ENCODE assay signal across 8 mouse cellular contexts in the genomic region with DNA sequence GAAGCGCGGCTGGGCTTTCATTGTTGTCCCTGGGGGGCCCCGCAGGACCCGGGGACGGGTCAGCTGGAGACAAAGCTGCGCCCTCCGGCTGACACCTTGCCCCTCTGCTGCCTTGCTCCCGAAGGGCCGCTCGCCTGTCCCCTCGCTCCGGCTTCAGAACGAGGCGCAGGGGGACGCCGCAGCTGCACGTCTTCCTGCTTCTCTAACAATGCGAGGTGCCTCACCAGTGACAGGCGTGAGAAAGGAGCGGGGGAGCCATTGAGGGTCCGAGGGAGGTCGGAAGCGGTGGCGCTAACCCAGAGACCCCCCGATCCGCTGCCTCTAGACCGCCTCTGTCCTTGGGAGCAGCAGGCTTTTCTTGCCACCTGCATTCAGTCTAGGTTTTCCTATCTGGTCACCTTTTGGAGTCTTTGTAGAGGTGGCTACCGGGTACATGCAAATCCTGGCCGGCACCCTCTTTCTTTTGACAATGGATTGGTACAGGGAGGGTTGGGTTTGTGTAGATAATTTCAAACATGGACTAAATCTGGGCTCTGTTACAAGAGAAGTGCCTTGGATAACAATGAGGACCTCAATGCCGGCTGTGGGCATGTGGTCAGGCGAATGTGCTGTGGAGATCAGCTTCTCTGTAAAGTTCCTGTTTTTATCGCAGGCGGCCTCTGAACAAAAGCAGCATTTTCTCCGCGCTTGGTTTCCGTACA. TPM values are rescaled to one million over a fixed set of nuclear protein-coding genes. Genes with fewer than 3 reads are reported as not detected.
DNase-seq lines count a peak whose midpoint lies in the region; ATAC-seq and TF ChIP-seq lines count a peak whose summit lies in the region.

No protein-coding gene starts in this region.

- peak overlapping the region; percentile 94 for H3K27ac ChIP-seq in embryonic facial prominence, embryonic 13.5 days
- peak overlapping the region; percentile 98 for H3K27ac ChIP-seq in heart, embryonic 14.5 days (replicated peaks in 1 of 2; ENCODE audit: control insufficient read depth in 1 of 2, insufficient read depth in 1 of 2, low read depth in 2 of 2, low read length in 2 of 2)
- peak overlapping the region; percentile 97 for H3K27ac ChIP-seq in kidney, postnatal 0 days
- H3K27ac ChIP-seq in liver, embryonic 16.5 days (ENCODE audit: low read length): peak overlapping the region; percentile 78
- peak overlapping the region; percentile 99 for H3K27ac ChIP-seq in neural tube, embryonic 11.5 days (ENCODE audit: low read depth, low read length)

- DNase-seq in adrenal gland, postnatal 14 days: peak; percentile 70
- DNase-seq in kidney, postnatal 0 days (ENCODE audit: low spot score): peak; percentile 78
- peak; percentile 83 for DNase-seq in neural tube, embryonic 11.5 days (ENCODE audit: low spot score)
- DNase-seq in thymus, adult 18-20 months: peak; percentile 56 to 67

- H3K4me1 ChIP-seq in embryonic facial prominence, embryonic 13.5 days: peaks cover 22% of the 10 kb centered on the region
- H3K4me1 ChIP-seq in heart, embryonic 14.5 days (ENCODE audit: control insufficient read depth in 2 of 2, insufficient read depth in 2 of 2, low read length in 2 of 2): peaks cover 13 to 26% of the 10 kb centered on the region in 2 experiments
- H3K4me1 ChIP-seq in kidney, postnatal 0 days (replicated peaks; ENCODE audit: insufficient read depth, low read length): 0 out of 2 replicates have a peak, but pooled peaks cover 10% of the 10 kb centered on the region
- H3K4me1 ChIP-seq in liver, embryonic 16.5 days (ENCODE audit: control insufficient read depth, low read depth, low read length): peaks cover 25% of the 10 kb centered on the region
- peaks cover 16% of the 10 kb centered on the region for H3K4me1 ChIP-seq in neural tube, embryonic 11.5 days (ENCODE audit: control insufficient read depth, insufficient read depth, low read length)

- peak overlapping the region; percentile 93 for H3K4me3 ChIP-seq in embryonic facial prominence, embryonic 13.5 days
- peak overlapping the region; percentile 93 to 100 for H3K4me3 ChIP-seq in heart, embryonic 14.5 days (ENCODE audit: control insufficient read depth in 1 of 2, insufficient read depth in 1 of 2, low read depth in 1 of 2, low read length in 2 of 2)
- H3K4me3 ChIP-seq in kidney, postnatal 0 days (replicated peaks; ENCODE audit: low read depth, low read length): peak overlapping the region; percentile 80
- peak overlapping the region; percentile 84 for H3K4me3 ChIP-seq in liver, embryonic 16.5 days (ENCODE audit: low read depth, low read length)
- H3K4me3 ChIP-seq in neural tube, embryonic 11.5 days (ENCODE audit: low read depth, low read length): peak overlapping the region; percentile 90

- H3K9ac ChIP-seq in embryonic facial prominence, embryonic 13.5 days: peak overlapping the region; percentile 93
- peak overlapping the region; percentile 99 for H3K9ac ChIP-seq in heart, embryonic 14.5 days (ENCODE audit: low read length)
- peak overlapping the region; percentile 95 for H3K9ac ChIP-seq in kidney, postnatal 0 days (ENCODE audit: low read depth, low read length)
- peak overlapping the region; percentile 92 for H3K9ac ChIP-seq in liver, embryonic 16.5 days (ENCODE audit: low read depth, low read length)
- peak overlapping the region; percentile 99 for H3K9ac ChIP-seq in neural tube, embryonic 11.5 days (ENCODE audit: low read length)

- ATAC-seq in CD4-positive, CD25-positive, alpha-beta regulatory T cell, adult 4 months: peak; percentile 20
- peak; percentile 29; the same call in 1 of the 2 replicates for ATAC-seq in embryonic facial prominence, embryonic 13.5 days (ENCODE audit: insufficient number of reproducible peaks, insufficient read depth, low FRiP score, low TSS enrichment, low read depth)
- no peak; the same call in 1 of the 2 replicates for ATAC-seq in heart, embryonic 14.5 days (ENCODE audit: insufficient number of reproducible peaks, insufficient read depth, low FRiP score, low read depth)
- ATAC-seq in kidney, postnatal 0 days (replicated peaks; ENCODE audit: low FRiP score, low read depth): no peak
- no peak; the same call in 1 of the 2 replicates for ATAC-seq in liver, embryonic 16.5 days (ENCODE audit: low read depth)
- ATAC-seq in neural tube, embryonic 11.5 days (ENCODE audit: insufficient read depth, low FRiP score, low TSS enrichment): peak; percentile 75

- no peaks in the 10 kb centered on the region for H3K36me3 ChIP-seq in embryonic facial prominence, embryonic 13.5 days
- no peaks in the 10 kb centered on the region for H3K36me3 ChIP-seq in heart, embryonic 14.5 days (ENCODE audit: control insufficient read depth, insufficient read depth, low read length)
- no peaks in the 10 kb centered on the region for H3K36me3 ChIP-seq in kidney, postnatal 0 days (ENCODE audit: insufficient read depth, low read length)
- no peaks in the 10 kb centered on the region for H3K36me3 ChIP-seq in liver, embryonic 16.5 days (ENCODE audit: control insufficient read depth, insufficient read depth)
- H3K36me3 ChIP-seq in neural tube, embryonic 11.5 days (ENCODE audit: control insufficient read depth, insufficient read depth, low read length): no peaks in the 10 kb centered on the region

- no peak for TF ChIP-seq CTCF in kidney, postnatal 0 days (IDR thresholded peaks at IDR 0.05; ENCODE audit: low read depth)

- no peaks in the 10 kb centered on the region for H3K9me3 ChIP-seq in embryonic facial prominence, embryonic 13.5 days
- H3K9me3 ChIP-seq in heart, embryonic 14.5 days (ENCODE audit: control insufficient read depth, low read length): no peaks in the 10 kb centered on the region
- H3K9me3 ChIP-seq in kidney, postnatal 0 days (replicated peaks; ENCODE audit: low read length): no peaks in the 10 kb centered on the region
- no peaks in the 10 kb centered on the region for H3K9me3 ChIP-seq in liver, embryonic 16.5 days (replicated peaks; ENCODE audit: control insufficient read depth, low read length)
- H3K9me3 ChIP-seq in neural tube, embryonic 11.5 days (ENCODE audit: control insufficient read depth, low read length): no peaks in the 10 kb centered on the region

- 0 out of 2 replicates have a peak, but pooled peaks cover 3% of the 10 kb centered on the region for H3K27me3 ChIP-seq in embryonic facial prominence, embryonic 13.5 days
- no peaks in the 10 kb centered on the region for H3K27me3 ChIP-seq in heart, embryonic 14.5 days (ENCODE audit: control insufficient read depth, insufficient read depth, low read length)
- no peaks in the 10 kb centered on the region for H3K27me3 ChIP-seq in kidney, postnatal 0 days (ENCODE audit: insufficient read depth, low read length)
- peaks cover 14% of the 10 kb centered on the region for H3K27me3 ChIP-seq in liver, embryonic 16.5 days (ENCODE audit: control insufficient read depth, insufficient read depth, low read depth, low read length)
- H3K27me3 ChIP-seq in neural tube, embryonic 11.5 days (ENCODE audit: control insufficient read depth, insufficient read depth, low read length): no peaks in the 10 kb centered on the region

- peak overlapping the region; percentile 86 for H3K4me2 ChIP-seq in embryonic facial prominence, embryonic 13.5 days
- H3K4me2 ChIP-seq in heart, embryonic 14.5 days (ENCODE audit: low read length): peak overlapping the region; percentile 82
- peak overlapping the region; percentile 70 for H3K4me2 ChIP-seq in kidney, postnatal 0 days (ENCODE audit: low read length)
- H3K4me2 ChIP-seq in liver, embryonic 16.5 days (ENCODE audit: low read depth, low read length): peak overlapping the region; percentile 86
- peak overlapping the region; percentile 63 for H3K4me2 ChIP-seq in neural tube, embryonic 11.5 days (ENCODE audit: low read depth)

- WGBS in embryonic facial prominence, embryonic 13.5 days: under 1% methylated on average over 34 of the region's 36 CpGs
- 0% methylated on average over 36 of the region's 36 CpGs for WGBS in heart, embryonic 14.5 days
- 0% methylated on average over 36 of the region's 36 CpGs for WGBS in kidney, postnatal 0 days
- under 1% methylated on average over 36 of the region's 36 CpGs for WGBS in liver, embryonic 16.5 days (ENCODE audit: insufficient replicate concordance)
- WGBS in neural tube, embryonic 11.5 days: under 1% methylated on average over 31 of the region's 36 CpGs

RNA-seq across cellular contexts. Expression of a gene that starts 0.7 kb away (rescaled TPM):
- polyA plus RNA-seq in CD4-positive, CD25-positive, alpha-beta regulatory T cell, adult 4 months (2017; shearing (Covaris generic)): 10 to 100 TPM; 14.8 to 17.1 TPM
- 18.5 and 22.3 TPM in 2 replicates for total RNA-seq in adrenal gland, postnatal 14 days (2021)
- 13.0 and 13.1 TPM in 2 replicates for polyA plus RNA-seq in embryonic facial prominence, embryonic 13.5 days (2015; fragmentation: Nextera tagmentation; extraction: Ambion mirVana)
- 20.2 and 20.3 TPM in 2 replicates for polyA plus RNA-seq in heart, embryonic 14.5 days (2014; fragmentation: Nextera tagmentation; extraction: Ambion mirVana)
- 4.9 and 5.7 TPM in 2 replicates for polyA plus RNA-seq in kidney, postnatal 0 days (2015; fragmentation: Nextera tagmentation; extraction: Ambion mirVana)
- 2.4 and 3.0 TPM in 2 replicates for polyA plus RNA-seq in liver, embryonic 16.5 days (2015; fragmentation: Nextera tagmentation; extraction: Ambion mirVana)
- polyA plus RNA-seq in neural tube, embryonic 11.5 days (2014; fragmentation: Nextera tagmentation; extraction: Ambion mirVana): 27.9 and 28.4 TPM in 2 replicates

Comparison
In these comparisons a context has a peak if more than half of its experiments do, and no peak if none do; other contexts are left out.
1. ATAC-seq: peak in CD4-positive, CD25-positive, alpha-beta regulatory T cell, adult 4 months (single experiment), embryonic facial prominence, embryonic 13.5 days (single experiment) and neural tube, embryonic 11.5 days (single experiment); none in heart, embryonic 14.5 days (single experiment), kidney, postnatal 0 days (single experiment) and liver, embryonic 16.5 days (single experiment).
2. Peak in every context shown above with its lines, with median percentiles within 50 percentile points of each other: DNase-seq, H3K27ac ChIP-seq, H3K4me2 ChIP-seq, H3K4me3 ChIP-seq and H3K9ac ChIP-seq.